Comparison of ENCODE assay signal across 8 mouse cellular contexts in the genomic region with DNA sequence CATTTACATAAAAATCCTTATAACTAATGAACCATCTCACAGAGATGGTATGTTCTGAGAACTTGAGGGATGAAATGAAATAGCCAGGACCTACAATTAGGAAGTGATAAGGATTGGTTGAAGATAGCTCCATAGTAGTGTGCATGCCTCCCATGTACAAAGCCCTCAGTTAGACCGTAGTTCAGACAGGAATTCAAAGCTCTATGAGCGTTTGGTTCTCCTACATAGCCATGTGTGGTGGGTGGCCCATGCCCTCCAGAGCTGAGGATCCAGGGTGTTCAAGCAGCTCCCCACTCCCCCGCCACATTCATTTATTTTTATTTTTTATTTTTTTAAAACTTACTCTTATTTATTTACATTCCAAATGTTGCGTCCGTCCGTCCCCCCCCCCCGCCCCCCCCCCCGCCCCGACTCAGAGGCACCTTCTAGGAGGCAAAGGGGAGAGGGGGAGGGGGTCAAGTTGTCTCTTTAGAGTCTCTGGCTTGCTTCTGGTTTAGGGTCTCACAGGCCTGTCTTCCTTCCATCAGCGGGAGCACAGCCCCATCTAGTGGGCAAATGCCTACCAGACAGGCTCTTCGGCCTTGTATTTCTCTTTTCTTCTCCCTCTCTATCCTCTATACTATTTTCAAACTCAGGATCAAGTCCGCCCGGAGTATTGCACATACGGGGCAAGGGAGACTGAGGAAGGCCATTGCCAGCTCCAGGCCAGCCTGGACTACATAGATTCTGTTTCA. TPM values are rescaled to one million over a fixed set of nuclear protein-coding genes. Genes with fewer than 3 reads are reported as not detected.
DNase-seq lines count a peak whose midpoint lies in the region; ATAC-seq lines count a peak whose summit lies in the region.

No protein-coding gene starts in this region.

- peak; percentile 56 for ATAC-seq in inflammation-experienced regulatory T-cells, adult 6 months
- ATAC-seq in megakaryocyte-erythroid progenitor cell, adult 5-6 weeks (replicated peaks; ENCODE audit: low FRiP score, low TSS enrichment, poor library complexity, severe bottlenecking): peak; percentile 88

- peak; percentile 29 for DNase-seq in gastrocnemius, adult 18-20 months (ENCODE audit: low spot score)
- DNase-seq in gastrocnemius, postnatal 25 days: no peak
- DNase-seq in cerebellum, adult 8-10 months: peak; percentile 27
- DNase-seq in frontal cortex, postnatal 14 days (ENCODE audit: low spot score in 2 of 2): peak; percentile 45 to 76
- peak; percentile 22 to 67 for DNase-seq in left cerebral cortex, adult 9 months (ENCODE audit: low spot score in 2 of 2)
- DNase-seq in right cerebral cortex, postnatal 36 days (ENCODE audit: low spot score in 2 of 2): peak; percentile 29 to 40

RNA-seq across cellular contexts. Expression of gene Vmn2r27, which starts 28.7 kb away (rescaled TPM):
- total RNA-seq in gastrocnemius, adult 18-20 months (2021): not detected
- total RNA-seq in gastrocnemius, postnatal 25 days (2021): not detected
- polyA plus RNA-seq in inflammation-experienced regulatory T-cells, adult 6 months (2017; shearing (Covaris generic)): not detected
- not detected in 2 replicates for total RNA-seq in megakaryocyte-erythroid progenitor cell, adult 5-6 weeks (2014; fragmentation: Nextera tagmentation)
- not detected in 2 replicates for total RNA-seq in megakaryocyte-erythroid progenitor cell, adult 5-6 weeks (2017)

RNA-seq across cellular contexts. Expression of gene Cd163, which starts 44.1 kb away (rescaled TPM):
- 1 to 10 TPM; 6.6 to 6.9 TPM for total RNA-seq in gastrocnemius, adult 18-20 months (2021)
- total RNA-seq in gastrocnemius, postnatal 25 days (2021): 10 to 100 TPM in 1 of 2 experiments, 1 to 10 TPM in 1; 8.5 to 10.9 TPM
- not detected for polyA plus RNA-seq in inflammation-experienced regulatory T-cells, adult 6 months (2017; shearing (Covaris generic))
- total RNA-seq in megakaryocyte-erythroid progenitor cell, adult 5-6 weeks (2014; fragmentation: Nextera tagmentation): 1.1 TPM in 1 of 2 replicates, not detected in the other
- total RNA-seq in megakaryocyte-erythroid progenitor cell, adult 5-6 weeks (2017): 0.99 and 2.9 TPM in 2 replicates
